Mouse (Mus musculus) limb, embryonic 10.5 days (tissue): ENCODE measurements around the gene Slc38a2. TPM values are rescaled to one million over a fixed set of nuclear protein-coding genes. Genes with fewer than 3 reads are reported as not detected.
A peak's percentile ranks its signal among the peaks of the same experiment; 100 is the strongest.

Source experiments
- DNase-seq: peaks from one replicate; pipeline ENCODE4 v3.0.0-alpha.2; 2017; ENCODE audit warnings: low spot score
- H3K27ac ChIP-seq: fragments of 300-500 bp; sonication (generic); 2 replicates; pipeline ENCODE4 v1.5.1; 2016; ENCODE audit warnings: mild to moderate bottlenecking
- H3K27me3 ChIP-seq: fragments of 300-500 bp; sonication (generic); 2 replicates; pipeline ENCODE4 v1.6.1; 2016; ENCODE audit warnings: low read depth, mild to moderate bottlenecking; ENCODE audit not compliant: poor library complexity, severe bottlenecking
- H3K36me3 ChIP-seq: fragments of 300-500 bp; sonication (generic); 2 replicates; pipeline ENCODE4 v1.6.1; 2016; ENCODE audit warnings: mild to moderate bottlenecking, moderate library complexity
- H3K4me1 ChIP-seq: fragments of 300-500 bp; sonication (generic); 2 replicates; pipeline ENCODE4 v1.6.1; 2016
- H3K4me3 ChIP-seq: fragments of 300-500 bp; sonication (generic); 2 replicates; pipeline ENCODE4 v1.5.1; 2016; ENCODE audit warnings: mild to moderate bottlenecking, moderate library complexity
- H3K9me3 ChIP-seq: fragments of 300-500 bp; sonication (generic); replicated peaks from 2 replicates; pipeline ENCODE4 v1.6.1; 2016; ENCODE audit warnings: mild to moderate bottlenecking
- WGBS: fragments of 180-500 bp; shearing (Covaris S2); methylation state at CpG from one replicate; pipeline ENCODE4 v1.1.7; 2016; 5-methylcytosine and 5-hydroxymethylcytosine counted together
- polyA plus RNA-seq: library from polyadenylated mRNA; unstranded; fragments of >200 nt; fragmentation: Nextera tagmentation; extraction: Ambion mirVana; gene quantifications from 2 replicates; pipeline ENCODE4 v1.2.1, GENCODE M21; 2016

Slc38a2 gene
- polyA plus RNA-seq, 1 experiment from 2014 or later = 198 TPM

DNA sequence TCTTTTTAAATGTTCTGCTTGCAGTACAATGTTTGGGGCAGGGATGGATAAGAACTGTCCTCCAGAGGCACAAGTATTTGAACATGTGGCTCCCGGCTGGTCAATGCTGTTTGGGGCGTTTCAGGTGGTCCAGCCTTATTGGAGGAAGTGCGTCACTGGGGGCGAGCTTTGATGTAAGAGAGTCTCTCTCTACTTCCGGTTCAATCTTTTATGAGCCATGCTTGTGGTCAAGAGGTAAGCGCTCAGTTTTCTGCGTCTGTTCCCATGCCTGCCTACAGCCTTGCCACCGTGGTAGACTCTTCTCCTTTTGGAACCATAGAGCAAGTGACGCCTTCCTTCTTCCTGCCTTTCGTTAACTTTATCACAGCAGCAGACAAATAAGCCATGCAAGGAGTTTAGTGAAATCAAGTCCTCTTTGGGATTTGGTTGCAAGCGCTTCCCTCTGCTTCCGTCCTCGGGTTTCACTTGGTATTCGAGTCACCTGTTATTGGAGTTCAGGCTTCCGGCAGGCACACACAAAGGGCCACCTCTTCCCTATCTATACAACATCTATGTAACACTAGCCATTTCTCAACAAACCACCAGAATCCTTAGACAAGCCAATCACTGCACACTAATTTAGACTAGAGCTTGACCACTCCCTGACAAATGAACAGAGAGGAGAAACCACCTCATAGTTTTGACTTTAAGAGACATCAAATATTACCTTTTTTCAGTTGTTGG, 37.3 kb upstream of the Slc38a2 start:
- Histone ChIP-seq H3K4me3 (no peak overlapping the region), H3K27me3 (no peaks in the 10 kb centered on the region), H3K27ac (no peak overlapping the region), H3K36me3 (no peaks in the 10 kb centered on the region), H3K9me3 (no peaks in the 10 kb centered on the region), H3K4me1 (peaks cover 25% of the 10 kb centered on the region)
- DNase-seq = no peak
- 88% methylated on average over 15 of the region's 15 CpGs for WGBS

DNA sequence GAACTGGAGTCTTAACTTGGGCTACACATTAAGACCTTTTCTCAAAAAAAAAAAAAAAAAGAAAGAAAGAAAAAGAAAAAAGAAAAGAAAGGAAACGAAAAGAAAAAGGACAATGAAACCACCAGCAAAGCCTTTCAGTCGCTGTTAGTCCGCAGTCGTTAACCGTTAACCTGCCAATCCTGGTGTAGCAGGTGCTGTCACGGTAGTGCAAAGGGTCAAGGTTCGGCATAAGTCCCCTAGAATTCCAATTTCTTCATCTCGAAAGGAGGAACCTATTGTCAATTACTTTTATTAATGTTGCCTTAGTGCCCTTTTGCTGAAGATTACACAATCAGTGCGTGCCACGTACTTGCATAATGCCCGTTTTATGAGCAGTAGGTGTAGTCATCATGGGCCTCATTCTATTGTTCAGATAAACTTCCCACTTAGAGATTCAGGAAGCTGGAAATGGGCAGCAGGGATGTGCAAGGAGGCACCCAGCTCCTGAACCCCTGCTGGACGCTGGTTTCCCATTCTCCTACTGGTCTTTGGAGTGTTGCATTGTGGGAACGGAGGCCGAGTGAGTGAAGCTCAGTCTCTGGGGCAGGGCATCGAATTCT, 36.1 kb upstream of the Slc38a2 start:
- no peaks in the 10 kb centered on the region for H3K27me3 ChIP-seq
- 87% methylated on average over 15 of the region's 15 CpGs for WGBS
- no peak for DNase-seq
- no peaks in the 10 kb centered on the region for H3K36me3 ChIP-seq
- no peak overlapping the region for H3K4me3 ChIP-seq
- H3K4me1 ChIP-seq = peaks cover 27% of the 10 kb centered on the region
- H3K9me3 ChIP-seq = no peaks in the 10 kb centered on the region
- no peak overlapping the region for H3K27ac ChIP-seq

DNA sequence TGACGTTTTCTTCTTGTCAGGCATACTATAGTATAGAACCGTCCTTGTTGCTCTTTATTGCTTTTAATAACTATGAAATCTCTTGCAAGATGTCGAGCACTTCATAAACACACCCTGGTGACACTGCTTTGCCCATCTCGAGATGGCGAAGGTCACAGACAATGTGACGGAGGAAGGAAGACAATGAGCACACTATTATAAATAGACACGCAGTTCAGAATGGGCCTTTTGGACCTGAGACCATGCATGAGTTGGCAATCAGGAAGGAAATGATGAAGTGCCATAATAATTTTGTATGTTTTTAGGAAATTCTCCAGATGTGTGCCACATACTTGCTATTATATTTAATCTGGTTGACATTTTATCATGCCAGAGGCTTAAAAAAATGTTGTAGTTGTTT, 34.9 kb upstream of the Slc38a2 start:
- Histone ChIP-seq H3K4me3 (no peak overlapping the region), H3K9me3 (no peaks in the 10 kb centered on the region), H3K36me3 (no peaks in the 10 kb centered on the region), H3K4me1 (peaks cover 29% of the 10 kb centered on the region), H3K27ac (no peak overlapping the region), H3K27me3 (no peaks in the 10 kb centered on the region)
- DNase-seq = no peak
- 69% methylated on average over 7 of the region's 7 CpGs for WGBS

DNA sequence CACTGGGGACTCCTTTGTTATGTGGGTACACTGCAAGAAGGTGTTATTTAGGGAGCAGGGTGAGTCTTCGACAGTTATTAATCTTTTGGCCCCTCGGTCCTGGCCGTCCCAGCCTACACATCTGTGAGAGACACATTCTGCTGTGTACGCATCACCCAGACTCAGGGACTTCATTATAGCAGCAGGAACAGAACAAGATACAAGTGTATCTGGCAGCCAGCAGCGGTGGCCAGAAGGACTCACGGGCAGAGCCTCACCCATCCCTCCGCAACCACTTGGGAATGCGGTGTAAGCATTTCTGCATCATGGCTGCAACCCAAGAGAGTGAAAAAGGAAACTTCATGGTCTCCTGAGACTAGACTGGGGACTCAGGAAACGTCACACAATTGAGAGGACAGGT, 30.9 kb upstream of the Slc38a2 start:
- Histone ChIP-seq H3K36me3 (no peaks in the 10 kb centered on the region), H3K27ac (no peak overlapping the region), H3K4me1 (peaks cover 41% of the 10 kb centered on the region), H3K9me3 (no peaks in the 10 kb centered on the region), H3K4me3 (no peak overlapping the region), H3K27me3 (no peaks in the 10 kb centered on the region)
- DNase-seq = no peak
- 90% methylated on average over 9 of the region's 9 CpGs for WGBS

DNA sequence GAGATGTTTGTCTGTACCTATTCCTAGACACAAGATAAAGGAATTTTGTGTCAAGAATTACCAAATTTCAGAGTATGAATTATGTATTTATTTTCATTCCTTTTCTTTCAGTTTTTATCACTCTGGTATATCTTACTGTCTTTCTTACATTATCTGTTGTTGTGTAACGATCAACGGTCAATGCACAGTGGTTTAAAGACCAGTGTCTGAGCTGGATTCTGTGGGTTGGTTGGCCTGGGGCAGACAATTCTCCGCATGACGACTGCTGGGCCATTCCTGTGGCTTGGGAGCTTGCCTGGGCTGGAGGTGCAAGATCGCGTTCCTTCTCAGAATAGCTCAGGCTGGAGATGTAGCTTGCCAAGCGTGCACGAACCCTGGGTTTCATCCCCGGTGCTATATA, 30.3 kb upstream of the Slc38a2 start:
- Histone ChIP-seq H3K4me1 (peaks cover 42% of the 10 kb centered on the region), H3K27ac (no peak overlapping the region), H3K4me3 (no peak overlapping the region), H3K9me3 (no peaks in the 10 kb centered on the region), H3K36me3 (no peaks in the 10 kb centered on the region), H3K27me3 (no peaks in the 10 kb centered on the region)
- WGBS = 93% methylated on average over 9 of the region's 9 CpGs
- DNase-seq = no peak

DNA sequence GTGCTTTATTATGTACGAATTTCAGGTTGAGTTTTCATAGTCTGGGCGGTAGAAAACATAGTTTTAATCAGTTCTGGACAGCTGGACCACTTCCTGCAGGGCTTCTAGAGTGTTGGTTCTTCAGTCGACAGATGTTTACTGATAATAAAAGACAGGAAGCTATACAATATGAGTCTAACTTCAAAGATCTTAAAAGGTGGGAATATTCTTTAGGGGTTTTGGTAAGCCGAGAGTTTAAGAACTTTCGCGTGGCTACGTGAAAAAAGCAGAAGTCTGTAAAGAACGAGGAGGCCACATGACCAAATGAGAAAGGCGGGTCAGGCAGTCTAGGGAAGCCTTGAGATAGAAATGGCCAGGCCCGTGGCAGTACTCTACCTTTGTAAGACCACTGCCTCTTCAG, 29.5 kb upstream of the Slc38a2 start:
- H3K27me3 ChIP-seq = no peaks in the 10 kb centered on the region
- H3K4me1 ChIP-seq = peaks cover 36% of the 10 kb centered on the region
- no peaks in the 10 kb centered on the region for H3K36me3 ChIP-seq
- H3K4me3 ChIP-seq = no peak overlapping the region
- no peak overlapping the region for H3K27ac ChIP-seq
- WGBS = 68% methylated on average over 10 of the region's 10 CpGs
- H3K9me3 ChIP-seq = no peaks in the 10 kb centered on the region
- no peak for DNase-seq

DNA sequence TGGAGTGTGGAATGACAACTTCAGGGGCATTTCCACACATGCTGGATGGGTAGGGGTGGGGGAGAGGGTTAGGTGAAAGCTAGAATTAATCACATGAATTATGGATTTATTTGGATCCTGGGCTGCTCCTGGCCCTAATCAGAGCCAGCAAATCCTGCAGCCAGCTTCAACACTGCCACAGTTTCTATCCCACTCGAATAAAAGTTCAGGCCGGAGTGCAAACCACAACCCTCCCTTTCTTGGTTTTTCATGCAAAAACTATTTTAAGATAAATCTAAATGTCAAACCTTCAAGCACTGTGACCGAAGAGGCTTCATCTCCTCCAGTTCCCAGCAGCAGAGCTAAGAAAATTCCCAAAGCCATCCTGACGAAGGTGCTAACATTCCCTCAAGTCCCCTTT, 28.8 kb upstream of the Slc38a2 start:
- no peak for DNase-seq
- H3K36me3 ChIP-seq = no peaks in the 10 kb centered on the region

DNA sequence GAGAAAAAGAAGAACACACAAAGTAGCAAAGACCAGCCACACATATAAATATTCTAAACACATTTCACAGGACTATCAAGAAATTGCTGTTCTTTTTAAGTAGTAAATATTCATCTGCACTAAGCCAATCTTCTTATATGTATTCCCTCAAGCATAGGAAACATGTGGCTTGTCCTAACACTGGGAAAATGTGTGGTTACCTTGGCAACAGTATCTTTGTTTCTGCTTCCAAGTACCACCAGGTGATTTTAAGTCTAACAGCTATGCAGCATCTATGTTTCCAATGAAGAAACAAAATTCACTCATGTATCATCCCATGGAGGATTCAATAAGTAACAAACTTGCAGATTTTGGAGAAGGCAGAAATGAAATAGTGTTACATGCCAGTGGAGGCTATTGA, 25.0 kb upstream of the Slc38a2 start:
- DNase-seq = no peak
- peaks cover 22% of the 10 kb centered on the region for H3K4me1 ChIP-seq
- H3K36me3 ChIP-seq = no peaks in the 10 kb centered on the region
- no peak overlapping the region for H3K27ac ChIP-seq
- H3K9me3 ChIP-seq = no peaks in the 10 kb centered on the region
- H3K27me3 ChIP-seq = no peaks in the 10 kb centered on the region
- H3K4me3 ChIP-seq = no peak overlapping the region

More for the DNA sequence above, 28.8 kb upstream of the Slc38a2 start:
- 77% methylated on average over 4 of the region's 4 CpGs for WGBS
- peak overlapping the region; percentile 25; the same call in 1 of the 2 replicates for H3K27ac ChIP-seq
- H3K27me3 ChIP-seq = no peaks in the 10 kb centered on the region
- H3K4me1 ChIP-seq = peaks cover 30% of the 10 kb centered on the region
- no peak overlapping the region for H3K4me3 ChIP-seq
- H3K9me3 ChIP-seq = no peaks in the 10 kb centered on the region

DNA sequence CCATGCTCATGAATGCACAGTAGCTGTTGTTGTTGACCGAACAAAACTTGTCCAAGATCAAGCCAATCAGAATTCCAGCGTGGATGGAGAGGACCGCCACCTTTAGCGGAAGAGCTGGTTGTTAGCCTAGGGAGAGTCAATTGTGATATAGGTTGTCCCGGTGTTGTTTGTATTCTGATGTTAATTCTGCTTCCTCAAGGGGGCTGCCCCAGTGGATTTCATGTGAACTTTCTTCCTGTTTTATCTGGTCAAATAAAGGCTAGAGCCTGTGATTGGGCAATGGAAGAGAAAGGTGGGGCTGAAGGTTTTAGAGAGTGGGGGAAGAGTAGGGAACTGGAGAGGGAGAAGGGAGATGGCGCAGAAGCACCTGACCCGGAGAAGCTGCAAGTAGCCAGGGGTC, 22.7 kb upstream of the Slc38a2 start:
- Histone ChIP-seq H3K9me3 (no peaks in the 10 kb centered on the region), H3K36me3 (no peaks in the 10 kb centered on the region), H3K4me3 (no peak overlapping the region), H3K4me1 (peaks cover 9% of the 10 kb centered on the region), H3K27ac (no peak overlapping the region), H3K27me3 (no peaks in the 10 kb centered on the region)
- 83% methylated on average over 7 of the region's 7 CpGs for WGBS
- no peak for DNase-seq

DNA sequence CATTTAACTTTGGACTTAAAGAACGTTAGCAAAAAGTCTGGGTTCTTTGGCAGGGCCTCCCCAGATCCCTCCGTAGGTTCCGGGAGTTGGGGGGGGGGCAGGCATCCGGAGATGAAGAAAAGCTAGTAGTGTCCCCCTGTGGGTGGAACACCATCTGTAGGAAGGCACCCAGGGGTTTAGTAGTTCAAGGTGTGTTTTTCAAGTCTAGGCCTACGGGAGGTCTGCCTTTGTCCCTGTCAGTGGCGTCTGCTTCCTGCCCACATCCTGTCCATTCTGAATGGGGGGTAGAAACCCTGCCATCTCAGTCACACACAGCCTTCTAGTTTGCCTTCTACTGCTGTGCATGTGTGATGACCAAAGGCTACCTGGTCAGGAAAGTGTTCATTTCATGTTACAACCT, 20.6 kb upstream of the Slc38a2 start:
- Histone ChIP-seq H3K4me1 (peaks cover 11% of the 10 kb centered on the region), H3K4me3 (no peak overlapping the region), H3K27ac (no peak overlapping the region), H3K9me3 (no peaks in the 10 kb centered on the region), H3K27me3 (no peaks in the 10 kb centered on the region), H3K36me3 (no peaks in the 10 kb centered on the region)
- DNase-seq = no peak
- WGBS = 88% methylated on average over 6 of the region's 6 CpGs

DNA sequence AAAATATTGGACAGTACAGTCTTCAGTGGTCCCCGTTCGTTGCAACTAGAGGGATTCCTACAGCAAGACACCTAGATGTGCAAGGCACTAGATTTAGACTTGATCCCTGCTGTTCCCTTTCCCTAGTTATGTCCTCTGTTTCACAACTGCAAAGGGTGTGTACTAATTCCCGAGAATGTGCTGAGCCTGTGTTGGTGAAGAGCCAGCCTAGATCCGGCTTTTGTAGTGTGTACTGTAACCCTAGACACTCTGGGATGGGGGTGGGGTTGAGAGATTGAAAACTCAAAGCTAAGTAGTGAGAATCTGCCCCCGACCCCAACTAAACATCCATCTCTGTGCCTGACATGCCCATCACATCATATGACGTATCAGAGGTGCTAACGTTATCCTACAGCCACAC, 18.9 kb upstream of the Slc38a2 start:
- Histone ChIP-seq H3K27ac (no peak overlapping the region), H3K27me3 (no peaks in the 10 kb centered on the region), H3K4me3 (no peak overlapping the region), H3K9me3 (no peaks in the 10 kb centered on the region), H3K4me1 (peaks cover 11% of the 10 kb centered on the region), H3K36me3 (no peaks in the 10 kb centered on the region)
- WGBS = 83% methylated on average over 7 of the region's 7 CpGs
- DNase-seq = no peak

DNA sequence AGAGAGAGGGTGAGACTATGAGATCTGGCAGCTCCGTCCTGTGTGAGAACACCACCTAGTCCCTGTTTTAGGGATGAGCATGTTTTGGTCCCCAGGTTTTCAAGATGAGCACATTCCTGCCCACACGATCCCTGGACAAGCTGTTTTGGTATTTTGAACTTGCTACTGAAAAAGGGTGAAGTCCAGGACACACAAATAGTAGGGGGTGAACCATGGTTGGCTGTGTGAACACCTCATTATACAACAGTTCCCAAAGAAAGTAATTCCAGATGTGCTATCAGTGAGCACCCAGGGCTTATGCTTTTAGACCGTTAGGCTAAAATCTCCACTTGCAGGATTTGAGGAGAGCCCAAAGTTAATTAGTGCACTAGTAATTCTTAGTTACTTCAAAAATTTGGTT, 17.7 kb upstream of the Slc38a2 start:
- WGBS = 58% methylated on average over 3 of the region's 3 CpGs
- H3K27me3 ChIP-seq = no peaks in the 10 kb centered on the region
- peaks cover 11% of the 10 kb centered on the region for H3K4me1 ChIP-seq
- no peak for DNase-seq
- peak overlapping the region; percentile 74 for H3K27ac ChIP-seq
- H3K36me3 ChIP-seq = no peaks in the 10 kb centered on the region
- H3K9me3 ChIP-seq = no peaks in the 10 kb centered on the region
- H3K4me3 ChIP-seq = no peak overlapping the region

DNA sequence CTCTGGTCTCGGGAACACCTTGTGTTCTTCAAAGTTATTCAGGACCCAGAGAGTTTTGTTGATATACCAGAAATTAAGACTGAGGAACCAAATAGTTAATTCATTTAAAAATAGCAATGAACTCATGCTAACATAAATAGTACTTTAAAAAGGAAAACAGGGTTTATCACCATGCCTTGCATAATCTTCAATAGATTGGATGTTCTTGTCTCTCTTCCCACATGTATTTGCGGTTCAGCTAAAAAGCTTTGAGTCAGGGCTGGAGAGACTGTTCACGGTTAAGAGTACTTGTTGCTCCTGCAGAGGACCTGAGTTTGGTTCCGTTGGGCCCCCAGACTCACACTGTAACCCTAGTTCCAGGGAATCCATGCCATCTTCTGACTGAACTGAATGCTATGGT, 16.8 kb upstream of the Slc38a2 start:
- no peak overlapping the region for H3K4me3 ChIP-seq
- no peak for DNase-seq
- 93% methylated on average over 4 of the region's 4 CpGs for WGBS

DNA sequence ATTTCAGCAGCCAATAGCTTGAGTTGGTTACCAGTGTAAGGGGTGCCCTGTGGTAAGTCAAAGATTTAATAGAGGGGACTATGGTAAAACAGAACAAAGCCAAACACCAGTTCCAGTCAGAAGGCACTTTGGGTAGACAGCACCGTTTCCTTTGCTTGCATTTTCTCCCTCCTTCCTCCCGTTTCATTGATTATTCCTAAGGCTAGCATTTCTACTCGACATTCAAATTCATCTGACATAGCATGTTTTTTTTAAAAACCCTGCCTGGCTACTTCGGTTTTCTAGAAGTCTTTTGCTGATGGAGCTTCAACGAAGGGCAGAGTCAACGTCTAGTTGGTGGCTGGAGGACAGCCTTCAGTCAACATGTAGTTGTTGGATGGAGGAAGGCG, 16.2 kb upstream of the Slc38a2 start:
- no peaks in the 10 kb centered on the region for H3K27me3 ChIP-seq
- no peaks in the 10 kb centered on the region for H3K36me3 ChIP-seq
- no peak for DNase-seq
- no peaks in the 10 kb centered on the region for H3K9me3 ChIP-seq
- WGBS = 94% methylated on average over 7 of the region's 7 CpGs
- peaks cover 16% of the 10 kb centered on the region for H3K4me1 ChIP-seq
- H3K4me3 ChIP-seq = no peak overlapping the region
- no peak overlapping the region for H3K27ac ChIP-seq

More for the DNA sequence above, 16.8 kb upstream of the Slc38a2 start:
- no peaks in the 10 kb centered on the region for H3K36me3 ChIP-seq
- H3K27ac ChIP-seq = peak overlapping the region; percentile 74; the same call in 1 of the 2 replicates
- no peaks in the 10 kb centered on the region for H3K27me3 ChIP-seq
- H3K4me1 ChIP-seq = peaks cover 11% of the 10 kb centered on the region
- H3K9me3 ChIP-seq = no peaks in the 10 kb centered on the region
